Mouse (Mus musculus) monocyte, adult 2 months (primary cell): Measurements from ENCODE around the gene Ankrd34c.

Source experiments
- DNase-seq, 2 experiments: peaks; one replicate each; pipeline ENCODE4 v3.0.0; 2022; ENCODE audit warnings: low spot score in 2 of 2, low read depth in 1 of 2

Ankrd34c gene

GRCm38 (mm10) chr9:89738295-89738694 is at the start of gene Ankrd34c:
Gene Ankrd34c, minus strand, starts transcription at chr9:89738475.
- DNase-seq, result no peak

DNA sequence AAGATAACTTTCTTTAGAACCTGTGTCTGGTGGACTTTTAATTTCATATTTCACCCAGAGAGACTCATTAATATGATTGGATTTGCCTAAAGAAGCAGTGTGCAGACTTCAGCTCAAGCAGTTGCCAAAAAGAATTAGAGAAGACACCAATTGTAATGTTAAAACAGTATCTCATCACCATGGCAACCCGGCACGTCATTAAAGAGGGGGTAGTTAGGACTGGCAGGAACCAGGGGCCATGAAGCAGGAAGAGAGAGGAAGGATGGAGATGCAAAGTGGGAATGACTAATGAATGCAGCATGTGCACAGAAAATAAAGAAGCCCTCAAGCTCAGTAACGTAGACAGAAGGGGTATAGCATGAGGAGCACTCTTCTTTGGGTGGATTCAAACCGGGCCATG is 49.3 kb upstream of the Ankrd34c start:
- DNase-seq, result no peak

DNA sequence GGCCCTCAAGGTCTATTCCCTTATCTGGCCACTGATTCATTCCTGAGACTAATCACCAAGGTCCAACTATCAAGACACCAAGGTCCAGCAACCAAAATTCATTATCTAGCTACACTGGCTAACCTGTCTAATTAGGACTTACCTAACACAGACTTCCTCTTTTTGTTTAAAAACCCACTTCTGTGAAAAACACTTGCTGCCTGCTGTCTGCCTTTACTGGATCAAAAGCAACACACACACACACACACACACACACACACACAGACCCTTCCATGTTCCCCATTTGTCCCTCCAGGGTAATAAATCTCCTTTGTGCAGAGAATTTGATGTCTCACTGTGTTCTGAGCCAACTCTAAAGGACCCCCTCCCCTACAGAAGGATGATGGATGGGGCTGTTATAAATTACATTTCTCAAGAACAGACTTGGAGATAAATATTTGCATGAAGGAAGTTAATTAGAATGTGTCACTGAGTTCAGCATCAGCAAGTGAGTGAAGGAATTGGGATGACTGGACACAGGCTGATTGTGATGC is 43.2 kb upstream of the Ankrd34c start:
- DNase-seq, result no peak

DNA sequence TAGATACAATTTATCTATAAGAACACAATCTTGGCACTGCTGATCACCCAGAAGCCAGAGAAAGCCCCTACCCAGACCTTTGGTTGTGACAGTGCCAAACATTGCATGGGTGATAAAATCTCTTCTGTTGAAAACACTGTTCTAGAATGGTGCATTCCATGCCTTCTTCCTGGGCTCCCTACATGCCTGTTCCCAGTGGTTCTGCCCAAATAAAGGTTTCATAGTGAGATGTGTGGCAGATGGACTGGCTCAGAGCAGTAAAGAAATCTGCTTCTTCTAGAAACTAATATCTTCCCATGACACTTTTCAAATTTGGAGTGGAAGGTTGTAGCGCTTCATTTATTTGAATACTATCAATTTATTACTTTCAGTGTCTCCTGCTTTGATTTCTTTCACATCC is 41.0 kb upstream of the Ankrd34c start:
- no peak for DNase-seq

DNA sequence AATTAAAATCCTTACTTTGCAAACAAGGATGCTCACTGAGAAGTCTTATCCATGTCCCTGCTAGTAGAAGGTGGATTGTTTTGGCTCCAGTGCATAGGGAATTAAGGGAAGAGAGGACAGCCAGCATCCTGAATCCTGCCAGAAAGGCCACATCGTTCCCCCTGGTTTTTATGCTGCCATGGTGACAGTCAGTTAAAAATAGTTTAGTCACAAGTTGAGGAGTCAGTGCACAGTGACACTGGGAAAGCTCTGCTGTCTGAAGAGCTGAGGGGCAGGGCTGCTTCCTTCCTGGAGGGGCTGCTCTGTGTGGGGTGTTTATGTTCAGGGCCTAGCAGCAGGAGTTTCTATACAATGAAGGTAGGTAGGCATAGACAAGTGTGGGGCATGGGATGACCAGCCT is 32.9 kb upstream of the Ankrd34c start:
- no peak for DNase-seq

- DNase-seq, result no peak
Measured at GRCm38 (mm10) chr9:89762017-89762416, 23.7 kb upstream of the Ankrd34c start.

DNA sequence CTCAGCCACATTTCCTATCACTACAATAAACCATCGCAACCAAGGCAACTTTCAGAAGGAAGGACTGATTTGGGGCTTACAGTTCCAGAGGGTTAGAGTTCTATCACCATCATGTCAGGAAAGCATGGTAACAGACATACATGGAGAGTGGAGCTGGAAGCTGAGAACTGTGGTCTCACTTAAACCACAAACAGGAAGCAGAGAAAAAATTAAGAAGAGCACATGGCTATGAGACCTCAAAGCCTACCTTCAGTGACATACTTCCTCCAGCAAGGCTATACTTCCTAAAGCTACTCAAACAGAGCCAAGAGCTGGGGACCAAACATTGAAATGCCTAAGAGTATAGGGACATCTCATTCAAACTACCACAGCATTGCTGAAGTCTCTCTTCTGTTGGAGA is 20.3 kb upstream of the Ankrd34c start:
- no peak for DNase-seq

DNA sequence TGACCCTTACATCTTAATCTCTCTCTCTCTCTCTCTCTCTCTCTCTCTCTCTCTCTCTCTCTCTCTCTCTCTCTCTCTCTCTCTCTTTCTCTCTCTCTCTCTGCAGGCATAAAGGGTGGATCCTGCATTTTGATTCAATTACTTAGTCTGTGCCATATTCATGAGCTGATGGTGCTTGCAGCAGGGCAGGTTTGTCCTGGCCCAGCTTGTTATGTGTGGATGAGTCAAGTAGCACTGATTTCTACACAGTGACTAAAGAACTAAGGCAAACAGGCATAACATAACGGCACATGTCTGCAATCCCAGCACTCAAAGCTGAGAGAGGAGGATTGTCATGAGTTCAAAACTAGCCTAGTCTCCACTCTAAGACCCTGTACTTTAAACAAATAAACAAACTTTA is 19.9 kb upstream of the Ankrd34c start:
- no peak for DNase-seq

DNA sequence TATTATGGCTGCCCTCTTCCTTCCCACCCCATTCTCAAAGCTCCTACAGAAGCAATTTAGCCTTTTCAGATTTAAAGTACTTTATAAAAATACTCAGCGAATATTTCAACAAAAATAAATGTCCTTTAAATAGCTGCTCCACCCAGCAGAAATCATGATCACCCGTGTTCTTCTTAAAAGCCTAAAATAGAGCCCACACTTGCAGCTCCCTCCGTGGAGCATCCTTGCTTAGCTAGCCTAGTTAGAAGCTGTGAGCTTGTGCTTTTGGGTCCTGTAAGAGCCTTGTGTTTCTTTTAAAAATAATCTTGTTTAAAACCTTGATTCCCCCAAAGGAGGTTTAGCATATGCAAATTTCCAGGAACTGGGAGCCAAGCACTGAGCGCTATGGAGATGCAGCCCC is 19.3 kb upstream of the Ankrd34c start:
- DNase-seq, result no peak

- DNase-seq, result no peak
Measured at GRCm38 (mm10) chr9:89740041-89740440, 1.8 kb upstream of the Ankrd34c start.

DNA sequence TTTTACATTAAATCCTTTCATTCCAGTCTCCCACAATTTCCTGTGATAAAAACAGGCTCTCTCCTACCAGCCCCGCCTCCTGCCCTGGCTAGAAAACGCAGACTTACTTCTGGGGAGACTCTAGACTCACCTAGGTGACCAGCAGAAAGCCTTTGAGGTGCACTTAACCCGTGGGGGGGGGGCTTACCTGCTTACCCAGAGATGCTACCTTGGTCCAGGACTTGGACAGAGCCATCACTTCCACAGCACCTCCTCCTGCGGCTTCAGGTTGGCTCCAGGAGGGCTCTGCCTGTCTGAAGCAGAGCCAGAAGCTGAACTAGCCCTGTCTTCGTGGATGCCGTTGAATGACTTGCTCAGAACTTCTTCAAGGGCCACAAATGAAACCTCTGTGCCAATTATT is 387 bp downstream of the Ankrd34c start:
- DNase-seq, result no peak

DNA sequence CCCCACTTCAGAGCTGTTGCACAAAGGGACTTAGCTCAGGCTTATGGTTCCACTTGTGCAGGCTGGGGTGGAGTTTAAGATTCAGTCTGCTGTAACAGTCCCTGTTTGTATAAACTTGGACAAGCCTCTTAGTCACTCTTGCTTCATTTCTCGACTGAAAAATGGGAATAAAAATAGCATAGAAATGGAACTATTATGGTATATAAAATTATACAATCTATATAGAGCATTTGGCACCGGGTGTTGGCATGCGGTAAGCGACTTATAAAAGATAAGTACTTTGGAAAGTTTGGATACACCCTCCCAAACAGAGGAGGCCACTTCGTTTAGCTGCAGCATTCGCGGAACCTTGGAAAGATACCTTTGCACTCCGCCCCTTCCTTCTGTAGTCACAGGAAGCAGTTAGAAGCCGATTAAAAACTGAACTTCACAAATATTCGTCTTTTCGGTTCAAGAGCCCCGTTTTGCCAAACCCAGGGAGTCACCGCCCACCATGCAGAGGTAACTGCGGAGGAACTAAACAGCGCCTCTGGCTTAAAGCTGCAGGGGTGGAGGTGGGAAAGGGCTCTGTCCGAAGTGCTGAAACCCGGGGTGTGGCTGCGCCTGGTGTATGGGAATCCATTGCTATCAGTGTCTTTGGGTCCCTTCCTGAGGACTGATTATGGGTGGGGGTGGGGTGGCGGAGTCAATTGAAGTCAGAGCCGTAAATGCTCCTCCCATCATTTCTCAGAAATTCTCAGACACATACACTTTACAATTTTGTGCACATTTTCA is 1.2 kb downstream of the Ankrd34c start:
- no peak for DNase-seq

GRCm38 (mm10) chr9:89706906-89707305 is 31.4 kb downstream of the Ankrd34c start:
- no peak for DNase-seq

GRCm38 (mm10) chr9:89705197-89705533 is 33.1 kb downstream of the Ankrd34c start:
- DNase-seq, result no peak

DNA sequence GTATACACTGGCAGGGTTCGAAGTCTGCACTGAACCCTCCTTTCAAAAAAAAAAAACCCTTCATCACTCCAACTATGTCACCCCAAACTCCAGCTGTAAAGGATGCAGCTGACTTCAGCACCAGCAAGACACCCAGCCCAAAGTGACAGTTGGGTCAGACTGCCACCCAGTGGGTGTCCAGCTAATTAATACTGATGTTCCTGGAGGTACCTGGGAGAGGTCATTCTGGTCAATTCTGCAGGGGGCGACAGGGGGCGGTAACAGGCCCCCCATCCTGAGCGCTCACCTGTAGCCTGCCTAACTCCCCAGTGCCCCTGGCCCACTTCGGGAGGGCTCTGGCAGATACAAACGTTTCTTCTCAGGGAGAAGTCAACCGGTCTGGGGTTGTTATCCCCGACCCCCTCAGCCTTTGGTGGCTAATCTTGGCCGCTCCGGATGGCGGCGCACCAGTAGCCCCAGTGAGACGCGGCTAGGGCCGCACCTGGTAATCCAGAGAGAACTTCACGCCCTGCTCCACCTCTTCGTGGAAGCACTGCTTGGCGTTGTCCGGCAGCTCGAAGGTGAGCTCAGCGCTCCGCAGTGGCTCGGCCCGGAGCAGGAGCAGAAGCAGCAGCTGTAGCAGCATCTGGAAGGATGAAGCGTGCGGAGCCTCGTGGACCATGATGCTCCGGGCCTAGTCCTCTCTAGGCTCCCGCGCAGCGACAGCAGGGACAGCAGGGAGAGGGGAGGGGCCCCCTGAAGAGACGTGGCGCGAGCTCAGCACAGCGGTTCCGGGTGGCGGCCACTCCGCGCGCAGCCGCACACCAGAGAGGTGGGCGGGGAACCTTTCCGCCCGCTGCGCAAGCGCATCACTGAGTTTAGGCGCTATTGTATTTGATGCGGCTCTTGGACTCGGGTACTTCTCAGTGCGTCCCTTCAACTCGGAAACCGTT is 33.7 kb downstream of the Ankrd34c start, which contains the start of gene Tmed3:
TSS of gene Tmed3 (minus strand) at position 804 of the 932 bp plus-strand sequence.
- peak; percentile 75 to 79 for DNase-seq

GRCm38 (mm10) chr9:89700910-89701457 is 37.3 kb downstream of the Ankrd34c start:
- no peak for DNase-seq

DNA sequence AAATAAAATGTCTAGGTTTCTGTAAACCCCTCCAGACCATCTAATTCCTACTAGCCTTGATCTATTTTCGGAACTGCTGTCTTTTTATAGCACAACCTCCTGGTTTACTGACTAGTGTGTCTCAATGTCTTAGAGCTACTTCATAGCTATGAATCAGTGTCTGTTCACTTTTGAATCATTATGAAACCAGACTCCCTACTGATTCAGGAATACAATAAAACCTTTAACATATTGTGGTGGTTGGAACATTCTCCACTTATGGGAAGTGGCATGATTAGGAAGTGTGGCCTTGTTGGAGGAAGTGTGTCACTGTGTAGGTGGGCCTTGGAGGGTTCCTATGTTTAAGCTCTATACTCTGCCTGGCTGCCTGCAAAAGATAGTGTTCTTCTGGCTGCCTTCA is 43.1 kb downstream of the Ankrd34c start:
- DNase-seq, result no peak

DNA sequence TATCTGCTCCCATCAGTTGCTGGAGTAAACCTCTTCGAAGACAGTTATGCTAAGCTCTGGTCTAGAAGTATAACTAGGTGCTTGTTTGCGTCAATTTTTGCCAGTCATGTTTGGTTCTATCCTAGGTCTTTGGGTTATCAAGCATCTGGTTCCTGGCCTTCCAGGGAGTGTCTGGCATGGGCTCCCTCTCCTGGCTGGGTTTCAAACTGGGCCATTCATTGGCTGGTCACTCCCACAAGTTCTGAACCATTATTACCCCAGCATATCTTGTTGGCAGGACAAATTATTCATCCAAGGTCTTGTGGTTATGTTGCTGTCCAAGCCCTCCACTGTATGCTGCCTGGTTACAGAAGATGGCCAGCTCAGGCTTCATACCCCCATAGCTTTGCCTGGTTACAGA is 44.6 kb downstream of the Ankrd34c start:
- DNase-seq, result no peak

- no peak for DNase-seq
Measured at GRCm38 (mm10) chr9:89689179-89689578, 49.1 kb downstream of the Ankrd34c start.

DNA sequence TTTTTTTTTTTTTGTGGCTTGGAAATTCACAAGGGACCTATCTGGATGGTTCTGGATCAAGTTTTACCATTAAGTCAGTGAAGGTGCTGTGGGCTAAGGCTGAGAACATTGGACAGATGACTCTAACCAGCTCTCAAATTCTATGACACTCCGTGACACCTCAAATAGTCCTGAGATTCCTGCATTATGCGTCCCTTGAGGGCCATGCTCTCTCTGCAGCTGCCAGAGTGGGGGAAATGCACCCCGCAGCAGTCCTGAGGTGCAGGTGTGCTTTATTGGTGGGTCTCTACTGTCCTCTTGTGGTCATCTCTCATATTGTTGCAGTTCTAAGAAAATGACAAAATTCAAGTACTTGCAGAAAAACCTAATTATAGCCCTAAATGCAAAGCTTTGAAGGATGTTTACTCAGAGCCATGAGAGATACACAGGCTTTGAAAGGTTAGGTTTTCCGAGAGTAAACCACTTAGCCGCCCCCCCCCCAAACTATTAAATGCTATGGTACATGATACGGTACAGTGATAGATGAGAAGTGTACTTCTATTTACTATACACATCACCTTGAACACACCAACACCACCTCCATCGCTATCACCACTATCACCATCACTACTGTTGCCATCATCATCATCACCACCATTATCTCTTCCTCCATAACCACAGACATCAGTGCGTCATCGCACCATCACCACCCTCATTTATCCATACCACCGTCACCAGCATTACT is 50.6 kb downstream of the Ankrd34c start:
- DNase-seq, result no peak

- DNase-seq, result no peak
Measured at GRCm38 (mm10) chr9:89686262-89686661, 52.0 kb downstream of the Ankrd34c start.
